Mouse (Mus musculus) layer of hippocampus, postnatal 14 days (tissue): Measurements from ENCODE around the gene S1pr4. TPM values are rescaled to one million over a fixed set of nuclear protein-coding genes. Genes with fewer than 3 reads are reported as not detected.

Source experiments
- DNase-seq, 2 experiments: peaks; one replicate each; pipeline ENCODE4 v3.0.0; 2021 to 2022; ENCODE audit warnings: low spot score in 2 of 2, mixed read lengths in 1 of 2
- total RNA-seq, 2 experiments: library from RNA; stranded (reverse); gene quantifications; 2 replicates each; pipeline ENCODE4 v1.2.3; 2021

Gene S1pr4
- total RNA-seq, 2 experiments from 2014 or later = 0.39 to 0.57 TPM

GRCm38 (mm10) chr10:81466066-81466465 lies 33.9 kb downstream of the S1pr4 start:
- DNase-seq = no peak

GRCm38 (mm10) chr10:81465265-81465645 lies 34.7 kb downstream of the S1pr4 start:
- DNase-seq = no peak

- no peak for DNase-seq
Observed at GRCm38 (mm10) chr10:81464405-81465264, 35.3 kb downstream of the S1pr4 start.

GRCm38 (mm10) chr10:81463531-81463930 lies 36.4 kb downstream of the S1pr4 start:
- DNase-seq = no peak

- no peak for DNase-seq
Observed at GRCm38 (mm10) chr10:81462917-81463316, 37.0 kb downstream of the S1pr4 start.

DNA sequence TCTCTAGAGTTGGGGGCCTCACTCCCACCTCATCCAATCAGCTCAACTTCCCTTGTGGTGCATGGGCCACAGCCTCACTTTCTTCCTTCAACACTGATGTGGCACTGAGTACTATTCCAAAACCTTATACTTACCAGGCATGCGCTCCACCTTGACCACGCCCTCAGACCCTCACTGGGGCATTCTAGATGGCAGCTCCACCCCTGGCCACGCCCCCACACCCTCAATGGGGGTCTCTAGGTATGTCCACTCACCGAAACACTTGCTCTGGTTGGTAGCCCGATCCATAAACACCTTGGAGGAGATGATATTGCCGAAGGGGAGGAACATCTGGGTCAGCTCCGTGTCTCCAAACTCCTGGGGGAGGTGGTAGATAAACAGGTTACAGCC lies 37.5 kb downstream of the S1pr4 start:
- no peak for DNase-seq

GRCm38 (mm10) chr10:81461673-81462414 lies 38.1 kb downstream of the S1pr4 start:
- DNase-seq = peak in 1 of 2 experiments; percentile 3

- DNase-seq = no peak
Observed at GRCm38 (mm10) chr10:81460951-81461350, 39.0 kb downstream of the S1pr4 start.

DNA sequence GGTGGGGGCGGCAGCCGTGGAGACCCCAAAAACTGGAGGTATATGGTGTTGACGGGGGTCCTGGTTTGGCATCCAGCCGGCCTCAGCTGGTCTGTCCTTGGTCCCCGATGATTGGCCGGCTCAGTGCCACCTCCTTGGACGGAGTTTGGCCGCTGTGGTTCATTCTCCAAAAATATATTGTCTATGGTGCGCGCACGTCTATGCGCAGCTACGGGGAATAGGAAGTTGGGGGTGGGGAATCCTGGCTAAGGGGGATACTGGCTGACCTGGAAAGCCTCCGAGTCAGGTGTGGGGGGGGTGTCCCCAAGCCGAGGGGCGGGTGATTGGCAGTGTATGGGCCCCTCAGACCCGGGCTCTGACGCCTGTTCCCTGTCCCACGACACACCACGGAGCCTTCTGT lies 39.5 kb downstream of the S1pr4 start:
- DNase-seq = peak in 1 of 2 experiments; percentile 4

GRCm38 (mm10) chr10:81459399-81459798 lies 40.5 kb downstream of the S1pr4 start:
- DNase-seq = no peak

DNA sequence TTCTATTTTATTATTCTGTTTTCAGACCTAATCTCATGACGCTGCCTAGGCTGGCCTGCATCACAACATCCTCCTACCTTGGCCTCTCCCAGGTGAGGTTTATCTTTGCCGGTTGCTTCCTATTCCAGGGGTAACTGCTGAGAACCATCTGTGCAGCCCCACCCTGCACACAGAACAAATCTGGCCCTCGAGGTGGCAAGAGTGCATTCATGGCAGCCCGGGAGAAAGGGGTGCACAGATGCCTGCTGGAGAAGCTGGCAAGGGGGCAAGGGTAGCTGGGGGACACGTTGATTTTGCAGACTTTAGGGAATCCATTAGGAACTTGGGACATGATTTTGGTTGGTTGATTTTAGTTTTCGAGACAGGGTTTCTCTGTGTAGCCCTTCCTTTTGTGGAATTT lies 41.7 kb downstream of the S1pr4 start:
- peak in 1 of 2 experiments; percentile 2 for DNase-seq

- DNase-seq = peak in 1 of 2 experiments; percentile 2
Observed at GRCm38 (mm10) chr10:81457624-81458023, 42.3 kb downstream of the S1pr4 start.

DNA sequence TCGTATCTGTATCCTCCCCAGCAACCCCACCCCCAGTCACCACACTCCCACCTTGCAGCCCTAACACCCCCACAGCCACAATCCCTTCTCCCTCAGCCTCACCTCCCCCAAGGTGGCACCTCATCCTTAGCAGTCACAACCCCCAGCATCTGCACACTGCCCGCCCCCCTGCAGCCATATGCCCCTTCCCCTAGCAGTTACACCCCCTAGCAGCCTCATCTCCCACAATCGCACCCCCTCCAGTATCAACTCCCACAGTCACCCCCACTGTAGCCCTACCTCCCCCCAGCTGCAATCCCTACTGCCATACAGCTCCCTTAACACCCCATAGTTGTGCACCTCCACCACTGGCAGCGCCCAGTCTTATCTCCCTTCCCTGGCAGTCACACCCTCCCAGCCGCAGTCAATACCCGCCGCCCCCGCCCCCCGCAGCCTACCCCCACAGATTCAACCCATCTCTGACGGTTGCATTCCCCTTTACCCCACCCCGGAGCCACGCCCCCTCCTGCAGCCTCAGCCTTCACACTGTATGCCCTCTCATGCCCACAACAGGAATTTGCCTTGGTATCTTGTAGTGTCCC lies 42.9 kb downstream of the S1pr4 start:
- DNase-seq = no peak

GRCm38 (mm10) chr10:81455181-81455895 lies 44.6 kb downstream of the S1pr4 start, which contains the start of gene Nfic:
TSS of gene Nfic (minus strand) at chr10:81455635.
- DNase-seq = no peak

DNA sequence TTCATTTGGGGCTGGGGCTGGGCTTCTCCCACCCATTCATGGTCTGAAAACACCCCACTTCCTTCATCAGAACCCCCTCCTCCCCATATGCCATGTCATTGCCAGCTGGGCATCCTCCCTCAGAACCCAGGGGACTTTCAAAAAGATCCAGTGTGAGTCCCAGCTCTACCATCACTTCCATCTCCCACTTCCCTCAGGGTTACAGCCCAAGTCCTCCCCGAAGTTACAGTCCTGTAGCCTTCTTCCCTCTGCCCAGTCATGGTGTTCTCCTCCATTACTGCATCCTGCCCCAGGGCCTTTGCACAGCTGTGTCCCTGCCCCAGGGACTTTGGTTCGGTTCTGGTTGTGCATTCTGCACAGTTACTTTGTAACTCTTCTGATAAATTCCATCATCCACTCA lies 45.8 kb downstream of the S1pr4 start:
- no peak for DNase-seq

GRCm38 (mm10) chr10:81452947-81453288 lies 47.0 kb downstream of the S1pr4 start:
- no peak for DNase-seq

- peak in 1 of 2 experiments; percentile 8 for DNase-seq
Observed at GRCm38 (mm10) chr10:81452237-81452946, 47.5 kb downstream of the S1pr4 start.

- peak in 1 of 2 experiments; percentile 2 for DNase-seq
Observed at GRCm38 (mm10) chr10:81451365-81451745, 48.6 kb downstream of the S1pr4 start.

- DNase-seq = peak in 1 of 2 experiments; percentile 1
Observed at GRCm38 (mm10) chr10:81450641-81451364, 49.1 kb downstream of the S1pr4 start.

- DNase-seq = peak; percentile 81 to 84
Observed at GRCm38 (mm10) chr10:81450140-81450539, 49.8 kb downstream of the S1pr4 start.
